Mouse (Mus musculus): ENCODE data around the gene Tns1. TPM values are rescaled to one million over a fixed set of nuclear protein-coding genes. Genes with fewer than 3 reads are reported as not detected.

Gene Tns1
- polyA plus RNA-seq, 1 experiment from 2014 or later: 20.3 TPM

DNA sequence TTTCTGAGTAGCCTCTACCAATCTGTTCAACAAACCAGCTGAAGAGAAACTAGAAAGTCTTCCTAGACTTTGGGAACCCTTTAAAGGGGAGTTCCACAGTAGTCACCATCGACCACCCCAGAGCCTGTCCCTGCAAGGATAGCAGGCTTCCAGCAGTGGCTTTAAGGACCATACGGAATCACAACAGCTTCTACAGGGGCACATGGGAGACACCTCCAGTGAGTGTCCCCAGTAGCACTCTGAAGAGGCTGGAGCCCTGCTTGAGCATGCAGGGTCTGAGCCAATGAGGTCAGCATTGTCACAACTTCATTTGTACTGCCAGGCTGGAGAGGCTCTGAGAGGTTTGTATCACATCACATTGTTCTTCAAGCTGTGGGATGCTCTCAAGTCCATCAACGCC lies 25.9 kb upstream of the Tns1 start:
- Histone ChIP-seq H3K9ac (no peak overlapping the region), H3K4me3 (replicated peaks) (no peak overlapping the region), H3K9me3 (replicated peaks) (no peaks in the 10 kb centered on the region), H3K4me1 (replicated peaks) (peaks cover 24% of the 10 kb centered on the region), H3K27ac (replicated peaks) (no peak overlapping the region), H3K4me2 (no peak overlapping the region), H3K27me3 (no peaks in the 10 kb centered on the region), H3K36me3 (replicated peaks) (no peaks in the 10 kb centered on the region)
- ATAC-seq (ENCODE audit: insufficient read depth): no peak
- 63% methylated on average over 3 of the region's 3 CpGs for WGBS (ENCODE audit: insufficient replicate concordance)

DNA sequence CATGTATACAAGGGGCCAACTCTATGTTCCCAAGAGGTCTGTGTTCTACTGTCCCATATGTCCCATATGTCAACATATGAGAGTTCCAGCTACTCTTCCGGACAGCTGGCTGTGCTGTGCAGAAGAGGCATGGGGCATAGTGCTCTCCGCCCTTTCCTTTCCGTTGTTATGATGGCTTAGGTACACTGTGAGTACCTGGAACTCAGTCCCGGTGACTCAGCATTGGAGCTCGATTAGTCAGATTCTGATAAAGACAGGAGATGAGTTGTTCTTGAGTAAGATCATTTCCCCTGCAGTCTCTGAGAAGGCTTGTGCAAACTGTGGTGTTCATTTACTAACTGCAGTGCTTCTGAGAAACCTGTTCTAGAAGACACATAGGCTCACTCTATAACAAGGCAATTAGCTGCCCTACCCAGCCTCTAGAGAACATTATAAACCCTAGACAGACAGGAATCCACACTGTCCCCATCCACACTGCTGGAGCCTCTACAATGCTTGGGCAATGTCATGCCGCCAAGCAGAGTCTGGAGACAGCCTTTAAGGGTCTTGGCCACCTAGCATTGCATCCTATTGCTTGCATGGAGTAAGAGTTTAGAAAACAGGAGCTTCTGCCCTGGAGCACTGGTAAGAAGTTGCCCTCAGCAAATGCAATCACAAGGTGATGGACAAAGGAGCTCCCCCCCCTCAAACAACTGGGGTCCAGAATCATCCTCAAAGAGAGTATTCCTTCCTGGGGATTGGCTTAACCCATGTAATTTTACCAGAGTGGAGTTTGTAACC lies 25.0 kb upstream of the Tns1 start:
- H3K9me3 ChIP-seq (replicated peaks): no peaks in the 10 kb centered on the region
- H3K9ac ChIP-seq: no peak overlapping the region
- no peaks in the 10 kb centered on the region for H3K27me3 ChIP-seq
- no peak overlapping the region for H3K4me2 ChIP-seq
- WGBS (ENCODE audit: insufficient replicate concordance): 44% methylated on average over 6 of the region's 6 CpGs
- no peaks in the 10 kb centered on the region for H3K36me3 ChIP-seq (replicated peaks)
- H3K27ac ChIP-seq (replicated peaks): no peak overlapping the region
- peaks cover 24% of the 10 kb centered on the region for H3K4me1 ChIP-seq (replicated peaks)
- no peak overlapping the region for H3K4me3 ChIP-seq (replicated peaks)
- ATAC-seq (ENCODE audit: insufficient read depth): no peak

DNA sequence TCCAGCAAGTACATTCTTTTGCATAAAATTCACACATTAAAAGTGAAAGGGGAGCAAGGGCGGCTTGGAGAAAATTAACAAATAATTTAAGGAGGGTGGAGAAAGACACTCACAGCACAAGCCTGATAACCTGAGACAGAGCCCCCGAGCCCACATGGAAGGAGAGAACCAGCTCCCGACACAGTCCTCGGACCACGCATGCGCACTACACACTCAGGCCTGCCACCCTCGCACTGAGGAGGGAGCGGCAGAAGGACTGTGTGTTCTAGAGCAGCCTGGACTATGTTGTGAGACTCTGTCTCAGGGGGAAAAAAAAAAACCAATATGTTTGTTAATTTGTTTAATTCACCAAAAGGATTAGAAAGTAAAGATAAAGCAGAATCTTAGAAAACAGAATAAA lies 17.5 kb upstream of the Tns1 start:
- no peaks in the 10 kb centered on the region for H3K9me3 ChIP-seq (replicated peaks)
- no peak overlapping the region for H3K4me2 ChIP-seq
- peaks cover 5% of the 10 kb centered on the region for H3K4me1 ChIP-seq (replicated peaks)
- no peak for ATAC-seq (ENCODE audit: insufficient read depth)
- H3K4me3 ChIP-seq (replicated peaks): no peak overlapping the region
- no peaks in the 10 kb centered on the region for H3K27me3 ChIP-seq
- H3K36me3 ChIP-seq (replicated peaks): no peaks in the 10 kb centered on the region
- 77% methylated on average over 8 of the region's 8 CpGs for WGBS (ENCODE audit: insufficient replicate concordance)
- no peak overlapping the region for H3K9ac ChIP-seq
- no peak overlapping the region for H3K27ac ChIP-seq (replicated peaks)

DNA sequence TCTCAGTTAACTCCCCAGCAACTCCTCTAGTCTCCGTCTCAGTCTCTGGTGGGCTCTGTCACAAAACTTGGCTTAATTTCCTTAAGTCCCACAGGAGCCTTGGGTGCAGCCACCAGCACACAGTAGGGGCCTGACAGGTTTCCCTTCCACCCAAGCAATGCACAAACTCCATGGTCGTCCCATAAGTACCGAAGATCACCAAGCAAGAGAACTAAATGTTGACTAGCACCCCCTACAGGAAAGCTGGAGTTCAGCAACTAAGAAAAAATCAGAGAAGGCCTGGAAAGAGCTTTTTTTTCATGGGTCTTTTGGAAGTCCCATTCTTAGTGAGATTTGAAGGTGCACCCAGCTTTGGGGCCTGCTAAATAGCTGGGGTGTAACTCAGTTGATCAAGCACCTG lies 15.2 kb upstream of the Tns1 start:
- no peaks in the 10 kb centered on the region for H3K9me3 ChIP-seq (replicated peaks)
- no peak overlapping the region for H3K4me2 ChIP-seq
- H3K27me3 ChIP-seq: no peaks in the 10 kb centered on the region
- no peak overlapping the region for H3K27ac ChIP-seq (replicated peaks)
- 45% methylated on average over 3 of the region's 3 CpGs for WGBS (ENCODE audit: insufficient replicate concordance)
- H3K9ac ChIP-seq: no peak overlapping the region
- peaks cover 15% of the 10 kb centered on the region for H3K4me1 ChIP-seq (replicated peaks)
- H3K4me3 ChIP-seq (replicated peaks): no peak overlapping the region
- H3K36me3 ChIP-seq (replicated peaks): no peaks in the 10 kb centered on the region
- no peak for ATAC-seq (ENCODE audit: insufficient read depth)

DNA sequence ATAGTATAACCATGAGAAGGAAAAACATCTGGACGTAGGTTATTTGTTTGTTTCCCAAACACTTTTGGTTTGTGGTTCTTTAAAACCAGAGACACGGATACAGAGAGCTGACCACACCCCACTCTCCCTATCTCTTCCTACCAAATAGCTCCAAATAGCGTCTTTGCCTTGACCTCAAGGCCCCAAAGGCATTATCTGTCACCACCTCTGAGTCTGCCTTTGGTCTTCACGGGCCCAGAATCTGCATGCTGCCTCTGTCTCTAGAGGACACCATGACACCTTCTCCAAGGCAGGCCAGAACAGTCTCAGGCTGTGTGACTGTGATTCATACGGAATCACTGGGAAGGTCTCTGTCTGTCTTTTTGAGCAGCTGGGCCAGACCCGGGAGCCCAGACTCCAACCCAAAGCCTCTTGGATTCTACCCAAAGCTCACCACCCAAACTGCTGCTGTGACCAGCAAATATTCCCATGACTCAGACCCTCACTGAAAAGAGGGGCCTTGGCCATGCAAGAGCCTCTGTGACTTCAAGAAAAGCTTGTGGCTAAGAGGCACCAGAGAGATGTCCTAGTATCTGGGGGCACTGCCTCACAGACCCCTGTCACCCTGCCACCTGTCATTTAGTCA lies 11.2 kb upstream of the Tns1 start:
- WGBS (ENCODE audit: insufficient replicate concordance): 23% methylated on average over 6 of the region's 6 CpGs
- ATAC-seq (ENCODE audit: insufficient read depth): peak; percentile 57
- H3K4me2 ChIP-seq: peak overlapping the region; percentile 8; the same call in 1 of the 2 replicates

DNA sequence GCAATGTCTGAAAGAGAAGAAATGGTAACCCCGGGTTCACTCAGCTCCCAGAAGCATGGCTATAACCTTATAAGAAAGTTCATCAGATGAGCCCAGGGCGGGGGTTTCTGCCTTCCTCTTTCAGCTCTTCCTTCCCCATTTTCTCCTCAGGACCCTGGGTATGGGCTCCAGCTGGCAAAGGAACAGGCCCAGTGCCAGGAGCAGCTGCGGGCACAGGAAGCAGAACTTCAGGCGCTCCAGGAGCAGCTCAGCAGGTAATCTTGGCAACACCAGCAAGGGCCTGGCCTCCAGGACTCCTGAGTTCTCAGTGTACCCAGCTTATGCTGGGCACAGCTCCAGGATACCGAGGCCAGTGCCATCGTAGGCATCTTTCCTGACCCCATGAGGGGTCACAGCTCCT lies 9.7 kb upstream of the Tns1 start:
- Histone ChIP-seq H3K36me3 (replicated peaks) (no peaks in the 10 kb centered on the region), H3K4me3 (replicated peaks) (no peak overlapping the region), H3K27ac (replicated peaks) (no peak overlapping the region), H3K9me3 (replicated peaks) (no peaks in the 10 kb centered on the region), H3K4me1 (replicated peaks) (peaks cover 19% of the 10 kb centered on the region), H3K9ac (no peak overlapping the region), H3K4me2 (no peak overlapping the region), H3K27me3 (peaks cover 11% of the 10 kb centered on the region; the same call in 1 of the 2 replicates)
- WGBS (ENCODE audit: insufficient replicate concordance): 25% methylated on average over 6 of the region's 6 CpGs
- no peak for ATAC-seq (ENCODE audit: insufficient read depth)

More for the DNA sequence above, 11.2 kb upstream of the Tns1 start:
- no peaks in the 10 kb centered on the region for H3K36me3 ChIP-seq (replicated peaks)
- H3K4me1 ChIP-seq (replicated peaks): peaks cover 19% of the 10 kb centered on the region
- no peak overlapping the region for H3K27ac ChIP-seq (replicated peaks)
- H3K9ac ChIP-seq: no peak overlapping the region
- peaks cover 9% of the 10 kb centered on the region; the same call in 1 of the 2 replicates for H3K27me3 ChIP-seq
- H3K4me3 ChIP-seq (replicated peaks): no peak overlapping the region
- H3K9me3 ChIP-seq (replicated peaks): no peaks in the 10 kb centered on the region

DNA sequence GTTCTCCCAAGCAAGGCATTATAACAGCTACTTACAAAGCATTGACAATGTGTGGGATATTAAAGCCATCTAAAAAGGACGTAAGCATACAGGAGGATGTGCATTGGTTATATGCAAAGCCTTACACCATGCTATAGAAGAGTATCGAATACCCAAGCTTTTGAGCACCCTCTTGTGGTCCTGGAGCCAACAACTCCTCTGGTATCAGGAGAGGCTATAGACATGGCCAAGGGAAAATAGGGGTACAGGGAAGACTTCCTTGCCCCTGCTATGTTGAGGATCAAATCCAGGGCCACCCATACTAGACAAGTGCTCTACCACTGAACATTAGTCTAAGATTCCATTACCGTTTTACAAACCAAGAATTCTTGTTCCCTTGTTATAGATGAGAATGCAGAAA lies 7.8 kb upstream of the Tns1 start:
- no peak overlapping the region for H3K4me3 ChIP-seq (replicated peaks)
- H3K4me2 ChIP-seq: no peak overlapping the region
- no peak overlapping the region for H3K9ac ChIP-seq
- ATAC-seq (ENCODE audit: insufficient read depth): no peak
- no peaks in the 10 kb centered on the region for H3K36me3 ChIP-seq (replicated peaks)
- no peak overlapping the region for H3K27ac ChIP-seq (replicated peaks)
- H3K27me3 ChIP-seq: peaks cover 13% of the 10 kb centered on the region; the same call in 1 of the 2 replicates
- H3K9me3 ChIP-seq (replicated peaks): no peaks in the 10 kb centered on the region
- peaks cover 19% of the 10 kb centered on the region for H3K4me1 ChIP-seq (replicated peaks)
- 50% methylated on average over 3 of the region's 3 CpGs for WGBS (ENCODE audit: insufficient replicate concordance)

DNA sequence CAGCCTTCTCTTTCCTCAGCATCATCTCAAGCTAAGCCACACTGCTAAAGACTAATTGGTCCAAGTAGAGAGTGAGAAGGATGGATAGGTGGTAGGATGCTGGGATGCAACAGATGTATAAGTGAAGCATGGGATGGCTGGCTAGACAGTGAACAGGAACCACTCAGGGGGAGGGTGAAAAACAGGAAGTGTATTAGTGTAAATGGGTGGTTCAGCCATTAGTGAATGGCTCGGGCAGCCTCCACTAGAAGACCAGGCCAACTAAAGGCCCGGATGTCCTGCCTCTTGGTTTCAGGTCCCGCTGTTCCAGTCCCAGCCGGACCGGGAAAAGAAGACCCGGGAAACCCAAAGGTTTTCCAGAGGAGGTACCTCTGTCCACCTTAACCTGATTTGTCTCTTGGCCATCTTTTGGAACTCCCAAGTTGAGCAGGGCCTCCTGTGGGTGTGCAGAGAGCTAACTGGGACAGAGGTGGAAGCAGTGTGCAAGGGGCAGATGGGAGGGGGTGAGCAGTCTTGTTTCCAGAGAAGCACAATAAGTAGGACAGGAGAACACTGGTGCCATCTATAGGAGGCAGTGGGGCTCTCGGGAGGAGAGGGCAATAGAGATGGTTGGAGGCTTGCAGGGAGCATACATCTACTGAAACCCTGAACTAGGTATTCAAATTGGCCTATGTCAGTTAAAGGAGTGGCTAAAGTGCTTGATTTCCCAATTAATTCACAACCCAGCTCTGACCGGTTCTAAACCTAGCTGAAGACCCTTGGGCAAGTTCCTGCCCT lies 6.8 kb upstream of the Tns1 start:
- Histone ChIP-seq H3K9me3 (replicated peaks) (no peaks in the 10 kb centered on the region), H3K36me3 (replicated peaks) (no peaks in the 10 kb centered on the region), H3K27ac (replicated peaks) (no peak overlapping the region), H3K9ac (no peak overlapping the region), H3K4me2 (no peak overlapping the region), H3K27me3 (peaks cover 17% of the 10 kb centered on the region), H3K4me1 (replicated peaks) (peaks cover 19% of the 10 kb centered on the region), H3K4me3 (replicated peaks) (no peak overlapping the region)
- no peak for ATAC-seq (ENCODE audit: insufficient read depth)
- WGBS (ENCODE audit: insufficient replicate concordance): 57% methylated on average over 8 of the region's 8 CpGs

DNA sequence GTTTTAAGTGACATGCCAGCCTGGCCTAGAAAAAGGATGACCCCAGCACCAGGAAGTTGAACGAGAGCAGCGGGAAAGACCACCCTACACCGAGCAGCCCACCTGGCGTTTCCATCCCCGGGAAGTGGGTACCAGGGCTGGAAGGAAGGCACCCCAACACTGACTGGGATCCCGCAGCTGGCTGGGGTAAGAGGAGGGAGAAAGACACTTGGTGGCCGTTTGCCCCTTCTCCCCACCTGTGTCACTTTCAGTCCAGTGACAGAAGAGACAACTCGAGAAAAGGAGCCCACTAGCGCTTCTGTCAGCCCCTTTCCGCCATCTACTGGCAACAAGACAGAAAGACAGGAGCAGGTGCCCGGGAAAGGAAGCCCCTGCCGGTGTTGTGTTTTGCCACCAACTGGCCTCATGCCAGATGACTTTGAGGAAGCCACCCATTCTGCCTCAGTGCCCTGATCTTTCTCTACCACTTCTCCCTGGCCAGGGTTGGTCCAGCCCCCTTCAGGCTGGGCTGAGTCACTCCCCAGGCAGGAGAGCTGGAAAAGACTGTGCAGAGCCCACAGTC lies 823 bp upstream of the Tns1 start, which contains the start of gene Rufy4:
Rufy4 (plus strand) TSS at position 551 of the 562 bp plus-strand sequence.
- Histone ChIP-seq H3K4me1 (replicated peaks) (peaks cover 9% of the 10 kb centered on the region; the same call in 1 of the 2 replicates), H3K4me3 (replicated peaks) (peak within 1 kb of the TSS; percentile 52), H3K9me3 (replicated peaks) (no peaks in the 10 kb centered on the region), H3K27me3 (peaks cover 64% of the 10 kb centered on the region), H3K4me2 (peak within 1 kb of the TSS; percentile 77), H3K27ac (replicated peaks) (no peak within 1 kb of the TSS), H3K36me3 (replicated peaks) (no peaks in the 10 kb centered on the region), H3K9ac (peak within 1 kb of the TSS; percentile 15; the same call in 1 of the 2 replicates)
- under 1% methylated on average over 12 of the region's 12 CpGs for WGBS (ENCODE audit: insufficient replicate concordance)
- ATAC-seq (ENCODE audit: insufficient read depth): peak; percentile 3; the same call in 1 of the 2 replicates

DNA sequence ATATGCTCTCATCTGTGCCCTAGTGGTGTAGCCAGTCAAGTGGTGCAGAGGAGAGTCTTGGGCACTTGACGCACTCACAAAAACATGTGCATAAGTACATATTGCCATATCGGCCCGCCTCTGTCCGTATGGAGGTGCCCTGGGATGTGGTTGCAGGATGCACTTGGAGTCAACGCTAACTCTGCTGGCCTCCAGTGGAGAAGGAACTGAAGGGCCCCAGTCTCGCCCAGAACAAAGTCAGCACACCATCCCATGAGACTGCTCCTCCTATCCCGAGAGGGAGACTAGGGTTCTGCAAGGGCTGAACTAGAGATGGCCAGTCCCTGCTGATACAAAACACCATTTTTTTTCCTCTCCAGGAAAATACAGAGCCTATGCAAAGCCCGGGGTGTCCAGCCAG lies 1.0 kb downstream of the Tns1 start:
- no peak for ATAC-seq (ENCODE audit: insufficient read depth)
- no peak overlapping the region for H3K4me3 ChIP-seq (replicated peaks)

More for the DNA sequence above, 1.0 kb downstream of the Tns1 start:
- no peaks in the 10 kb centered on the region for H3K9me3 ChIP-seq (replicated peaks)
- no peak overlapping the region for H3K27ac ChIP-seq (replicated peaks)
- no peak overlapping the region for H3K9ac ChIP-seq
- H3K4me2 ChIP-seq: no peak overlapping the region
- H3K36me3 ChIP-seq (replicated peaks): no peaks in the 10 kb centered on the region
- H3K4me1 ChIP-seq (replicated peaks): peaks cover 9% of the 10 kb centered on the region; the same call in 1 of the 2 replicates
- peaks cover 65% of the 10 kb centered on the region for H3K27me3 ChIP-seq
- 48% methylated on average over 8 of the region's 8 CpGs for WGBS (ENCODE audit: insufficient replicate concordance)

Data from liver, embryonic 15.5 days (tissue).